Mouse (Mus musculus) kidney, postnatal 0 days (tissue): ENCODE data around the gene Nipbl. TPM values are rescaled to one million over a fixed set of nuclear protein-coding genes. Genes with fewer than 3 reads are reported as not detected.

Source experiments
- ATAC-seq: fragments of 200-750 bp; cut with Nextera tagmentation; replicated peaks from 2 replicates; pipeline ENCODE4 v1.8.0; 2017; ENCODE audit warnings: low read depth, moderate number of reproducible peaks, moderate TSS enrichment, moderate library complexity; ENCODE audit not compliant: low FRiP score
- DNase-seq: peaks from one replicate; pipeline ENCODE4 v3.0.0-alpha.2; 2016; ENCODE audit warnings: low spot score
- H3K27ac ChIP-seq: fragments of 300-500 bp; sonication (generic); 2 replicates; pipeline ENCODE4 v1.5.1; 2014; ENCODE audit warnings: mild to moderate bottlenecking
- H3K27me3 ChIP-seq: fragments of 300-500 bp; sonication (generic); 2 replicates; pipeline ENCODE4 v1.6.1; 2014; ENCODE audit warnings: low read length, mixed read lengths; ENCODE audit not compliant: insufficient read depth
- H3K36me3 ChIP-seq: fragments of 300-500 bp; sonication (generic); 2 replicates; pipeline ENCODE4 v1.6.1; 2014; ENCODE audit warnings: low read length, mixed read lengths; ENCODE audit not compliant: insufficient read depth
- H3K4me1 ChIP-seq: fragments of 300-500 bp; sonication (generic); replicated peaks from 2 replicates; pipeline ENCODE4 v1.6.1; 2014; ENCODE audit warnings: antibody characterized with exemption, low read length, mixed read lengths; ENCODE audit not compliant: insufficient read depth
- H3K4me2 ChIP-seq: fragments of 300-500 bp; sonication (generic); 2 replicates; pipeline ENCODE4 v1.6.1; 2014; ENCODE audit warnings: mild to moderate bottlenecking, low read length, moderate library complexity, mixed read lengths
- H3K4me3 ChIP-seq: fragments of 300-500 bp; sonication (generic); replicated peaks from 2 replicates; pipeline ENCODE4 v1.5.1; 2014; ENCODE audit warnings: low read depth, low read length
- H3K9ac ChIP-seq: fragments of 300-500 bp; sonication (generic); 2 replicates; pipeline ENCODE4 v1.6.1; 2014; ENCODE audit warnings: low read depth, low read length
- H3K9me3 ChIP-seq: fragments of 300-500 bp; sonication (generic); replicated peaks from 2 replicates; pipeline ENCODE4 v1.6.1; 2016; ENCODE audit warnings: low read length, inconsistent platforms, mixed read lengths
- CTCF ChIP-seq: IDR thresholded peaks from 2 replicates; pipeline ENCODE4 v1.5.1; 2016; ENCODE audit warnings: antibody characterized with exemption, low read depth, mild to moderate bottlenecking, moderate library complexity
- WGBS: fragments of 180-500 bp; shearing (Covaris S2); extraction: QIAGEN DNeasy Blood & Tissue Kit; methylation state at CpG from one replicate; pipeline ENCODE4 v1.1.7; 2014; 5-methylcytosine and 5-hydroxymethylcytosine counted together
- polyA plus RNA-seq: library from polyadenylated mRNA; unstranded; fragments of >200 nt; fragmentation: Nextera tagmentation; extraction: Ambion mirVana; gene quantifications from 2 replicates; pipeline ENCODE4 v1.2.1, GENCODE M21; 2015

Gene Nipbl
- polyA plus RNA-seq, 1 experiment from 2014 or later, result 13.8 TPM

DNA sequence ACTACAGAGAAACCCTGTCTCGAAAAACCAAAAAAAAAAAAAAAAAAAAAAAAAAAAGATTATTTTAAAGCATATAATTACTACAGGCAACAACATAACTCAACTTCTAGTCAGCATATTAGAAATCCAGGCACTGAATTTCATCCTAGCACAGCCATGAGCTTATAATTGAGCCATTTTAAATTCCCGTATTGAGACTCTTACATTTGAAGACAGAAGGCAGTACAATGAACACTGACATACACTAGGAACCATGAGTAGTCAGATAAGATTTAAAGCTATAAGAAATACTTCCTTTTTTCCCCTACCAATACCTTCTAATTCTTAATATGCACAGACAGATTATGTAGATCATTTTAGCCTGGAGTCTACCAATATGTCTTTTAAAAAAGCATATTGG lies 11.7 kb downstream of the Nipbl start:
- no peaks in the 10 kb centered on the region for H3K27me3 ChIP-seq
- no peak for TF ChIP-seq CTCF
- DNase-seq (no peak), ATAC-seq (no peak)
- 98% methylated on average over 2 of the region's 2 CpGs for WGBS
- H3K4me1 ChIP-seq, result 0 out of 2 replicates have a peak, but pooled peaks cover 3% of the 10 kb centered on the region
- no peak overlapping the region for H3K4me3 ChIP-seq
- no peaks in the 10 kb centered on the region for H3K9me3 ChIP-seq
- no peaks in the 10 kb centered on the region for H3K36me3 ChIP-seq
- no peak overlapping the region for H3K27ac ChIP-seq
- H3K4me2 ChIP-seq, result no peak overlapping the region
- H3K9ac ChIP-seq, result no peak overlapping the region

DNA sequence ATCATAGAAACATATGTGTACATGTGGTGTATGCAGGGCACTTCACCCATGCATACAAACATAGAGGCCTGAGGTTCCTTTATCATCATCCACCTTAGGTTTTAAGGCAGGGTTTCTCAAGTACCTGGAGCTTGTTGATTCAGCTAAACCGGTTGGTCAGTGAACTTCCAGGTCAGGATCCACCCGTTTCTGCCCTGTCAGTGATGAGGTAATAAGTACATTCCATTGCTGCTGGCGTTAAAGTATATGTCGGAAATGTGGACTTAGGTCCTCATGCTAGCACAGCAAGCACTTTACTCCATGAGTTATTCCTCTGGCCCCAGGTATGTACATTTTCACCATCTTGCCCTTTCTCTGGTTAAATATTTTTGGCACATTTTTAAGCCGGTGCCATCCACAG lies 14.8 kb downstream of the Nipbl start:
- DNase-seq (peak; percentile 12), ATAC-seq (peak; percentile 54; the same call in 1 of the 2 replicates)
- no peaks in the 10 kb centered on the region for H3K36me3 ChIP-seq
- no peak overlapping the region for H3K9ac ChIP-seq
- TF ChIP-seq CTCF, result no peak
- no peak overlapping the region for H3K4me3 ChIP-seq
- no peak overlapping the region for H3K4me2 ChIP-seq
- 64% methylated on average over 5 of the region's 5 CpGs for WGBS
- no peak overlapping the region for H3K27ac ChIP-seq
- H3K4me1 ChIP-seq, result 0 out of 2 replicates have a peak, but pooled peaks cover 3% of the 10 kb centered on the region
- no peaks in the 10 kb centered on the region for H3K27me3 ChIP-seq
- H3K9me3 ChIP-seq, result no peaks in the 10 kb centered on the region

DNA sequence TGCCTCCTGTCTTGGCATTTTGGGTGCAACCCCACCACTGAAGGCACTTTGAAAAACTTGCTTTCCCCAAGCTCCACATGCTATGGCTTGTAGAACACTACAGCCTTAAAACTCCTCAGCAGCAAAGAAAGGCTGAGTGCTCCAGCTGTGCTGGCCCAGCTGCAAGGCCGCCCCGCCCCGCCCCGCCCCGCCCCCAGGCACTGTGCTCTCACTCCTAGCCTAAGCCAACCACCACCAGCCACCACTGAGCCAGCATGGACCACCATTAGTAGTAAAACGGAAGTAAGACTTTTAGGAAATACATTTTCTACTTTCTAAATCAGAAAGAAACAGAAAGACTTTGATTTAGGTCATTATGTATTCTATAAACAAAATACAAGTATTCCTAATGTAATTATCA lies 23.4 kb downstream of the Nipbl start:
- no peak for TF ChIP-seq CTCF
- ATAC-seq, result no peak
- Histone ChIP-seq H3K4me3 (no peak overlapping the region), H3K9me3 (no peaks in the 10 kb centered on the region), H3K27ac (no peak overlapping the region), H3K27me3 (no peaks in the 10 kb centered on the region), H3K36me3 (no peaks in the 10 kb centered on the region), H3K4me1 (no peaks in the 10 kb centered on the region), H3K4me2 (no peak overlapping the region), H3K9ac (no peak overlapping the region)
- DNase-seq, result no peak
- 36% methylated on average over 6 of the region's 6 CpGs for WGBS

DNA sequence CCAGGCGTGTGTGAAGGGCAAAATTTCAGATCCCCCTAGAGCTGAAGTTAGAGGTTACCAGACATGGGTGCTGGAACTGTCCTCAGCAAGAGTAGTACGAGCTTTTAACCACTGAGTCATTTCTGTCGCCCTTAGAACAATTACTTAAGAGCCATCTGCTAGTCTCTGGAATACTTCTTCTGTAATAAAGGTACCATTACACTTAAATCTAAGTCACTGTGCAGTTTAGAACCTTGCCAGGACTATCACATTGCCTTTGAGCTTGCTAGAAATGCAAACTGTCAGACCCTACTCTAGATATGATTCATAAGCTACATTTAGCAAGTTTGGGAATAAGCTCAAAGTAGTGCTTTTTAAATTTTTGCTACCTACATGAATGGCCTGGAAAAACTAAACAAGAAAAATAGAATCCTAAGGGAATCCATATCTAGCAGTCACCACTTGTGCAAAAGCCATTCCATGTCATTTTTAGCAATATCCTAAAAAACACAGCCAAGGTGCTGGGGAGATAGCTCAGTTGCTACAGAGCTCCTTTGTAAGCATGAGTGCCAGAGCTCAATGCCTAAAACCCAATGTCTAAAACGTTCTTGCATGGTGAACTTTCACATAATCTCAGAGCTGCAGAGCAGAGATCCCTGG lies 27.6 kb downstream of the Nipbl start:
- no peaks in the 10 kb centered on the region for H3K36me3 ChIP-seq
- no peak overlapping the region for H3K27ac ChIP-seq
- H3K27me3 ChIP-seq, result no peaks in the 10 kb centered on the region
- no peak for TF ChIP-seq CTCF
- no peak overlapping the region for H3K4me3 ChIP-seq
- no peak overlapping the region for H3K9ac ChIP-seq
- WGBS, result 71% methylated on average over 4 of the region's 4 CpGs
- H3K9me3 ChIP-seq, result no peaks in the 10 kb centered on the region
- no peak overlapping the region for H3K4me2 ChIP-seq
- ATAC-seq (no peak), DNase-seq (no peak)
- H3K4me1 ChIP-seq, result no peaks in the 10 kb centered on the region

DNA sequence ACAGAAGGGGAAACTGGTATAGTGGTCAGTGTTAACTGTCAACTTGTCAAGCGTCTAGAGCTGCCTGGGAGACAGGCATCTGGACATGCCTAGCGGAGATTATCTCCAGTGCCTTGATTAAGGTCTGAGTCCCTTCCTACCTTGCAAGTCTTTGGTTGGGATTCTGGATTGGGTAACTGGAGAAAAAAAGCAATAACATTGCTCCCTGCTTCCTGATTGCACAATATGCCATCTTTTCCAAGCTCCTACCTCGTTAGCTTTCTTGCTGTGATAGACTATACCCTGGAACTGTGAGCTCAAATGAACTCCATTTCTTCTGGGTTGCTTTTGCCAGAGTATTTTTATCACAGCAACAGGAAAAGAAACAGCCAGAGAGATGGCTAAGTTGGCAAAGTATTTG lies 30.9 kb downstream of the Nipbl start:
- WGBS, result 88% methylated on average over 3 of the region's 3 CpGs

DNA sequence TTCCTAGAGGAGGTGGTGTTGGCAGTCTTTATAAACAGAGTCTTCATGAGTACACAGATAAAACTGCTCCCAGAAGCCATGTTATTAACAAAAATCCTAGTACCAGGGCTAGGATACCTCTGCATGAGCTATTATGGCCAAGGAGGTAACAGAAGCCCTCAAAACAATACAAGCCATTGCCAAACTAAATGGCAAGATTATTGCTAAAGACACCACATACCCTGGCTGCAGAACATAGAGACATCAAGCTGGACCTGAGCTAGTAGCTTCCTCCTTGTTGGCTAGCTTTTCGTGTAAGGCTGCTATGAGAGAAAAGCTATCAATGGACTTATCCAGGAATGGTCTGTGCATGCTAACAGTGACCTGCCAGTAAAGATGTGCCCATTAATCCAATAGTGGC lies 32.4 kb downstream of the Nipbl start:
- H3K4me1 ChIP-seq, result no peaks in the 10 kb centered on the region
- H3K27ac ChIP-seq, result no peak overlapping the region
- no peaks in the 10 kb centered on the region for H3K9me3 ChIP-seq
- no peak overlapping the region for H3K4me2 ChIP-seq
- H3K27me3 ChIP-seq, result no peaks in the 10 kb centered on the region
- no peak for ATAC-seq
- no peak for DNase-seq
- no peak overlapping the region for H3K4me3 ChIP-seq
- no peaks in the 10 kb centered on the region for H3K36me3 ChIP-seq
- no peak for TF ChIP-seq CTCF
- H3K9ac ChIP-seq, result no peak overlapping the region
- 94% methylated on average over 1 of the region's 1 CpGs for WGBS

More for the DNA sequence above, 30.9 kb downstream of the Nipbl start:
- Histone ChIP-seq H3K4me1 (no peaks in the 10 kb centered on the region), H3K4me2 (no peak overlapping the region), H3K9ac (no peak overlapping the region), H3K27me3 (no peaks in the 10 kb centered on the region), H3K4me3 (no peak overlapping the region), H3K9me3 (no peaks in the 10 kb centered on the region), H3K36me3 (no peaks in the 10 kb centered on the region), H3K27ac (no peak overlapping the region)
- TF ChIP-seq CTCF, result no peak
- ATAC-seq (no peak), DNase-seq (no peak)
